Mouse (Mus musculus): ENCODE measurements around the gene Pknox2.

Gene Pknox2

DNA sequence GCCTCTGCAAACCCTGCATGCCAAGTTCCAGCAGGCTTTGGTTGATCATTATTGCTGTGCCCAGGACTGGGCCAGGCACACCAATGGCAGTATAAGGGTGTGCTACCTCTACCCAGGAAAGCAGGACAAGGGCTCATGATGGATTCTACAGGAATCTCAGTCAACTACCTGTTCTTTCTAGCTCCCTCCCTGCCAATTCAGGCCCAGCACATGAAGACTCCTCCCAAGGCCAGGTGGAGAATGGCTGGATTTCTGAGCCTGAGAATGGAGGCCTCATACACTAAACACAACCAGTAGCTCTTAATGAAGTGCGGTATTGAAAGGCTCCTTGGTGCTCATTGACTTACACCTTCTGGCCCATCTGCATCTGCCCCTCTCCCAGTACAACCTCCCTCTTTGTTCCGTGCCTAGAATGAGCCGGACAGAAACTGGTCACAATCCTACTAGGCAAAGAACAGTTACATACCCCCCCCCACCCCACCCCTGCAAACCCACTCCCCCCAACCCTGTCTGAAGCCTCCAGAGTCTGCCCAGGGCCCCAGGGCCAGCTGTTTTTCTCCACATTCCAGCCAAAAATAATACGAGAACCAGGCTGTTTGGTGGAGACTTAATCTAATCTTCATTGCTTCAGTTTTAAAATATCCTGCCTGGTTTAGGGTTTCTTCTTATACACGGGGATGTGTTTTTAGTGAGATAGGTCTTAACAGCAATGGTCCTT is 6.6 kb downstream of the Pknox2 start:
- DNase-seq (ENCODE audit: low spot score in 2 of 2) = no peak

DNA sequence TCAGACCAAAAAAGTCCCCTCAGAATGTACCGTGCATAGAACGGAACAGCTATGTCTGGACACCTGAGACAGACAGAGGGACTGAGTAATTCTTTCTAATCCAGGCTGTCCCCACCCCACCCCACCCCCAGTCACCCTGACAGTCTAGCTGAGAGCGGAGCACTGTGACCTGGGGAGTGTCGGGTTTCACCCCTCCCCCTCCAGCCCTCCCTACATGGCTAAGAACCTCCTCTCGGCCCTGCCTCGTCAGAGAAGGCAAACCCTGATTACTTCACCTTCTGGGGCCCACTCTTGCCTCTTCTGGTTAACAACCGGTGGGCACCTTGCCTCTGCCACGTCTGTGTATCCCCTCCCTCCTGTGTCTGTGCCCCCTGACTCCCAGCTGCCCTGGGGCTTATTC is 7.7 kb downstream of the Pknox2 start:
- DNase-seq (ENCODE audit: low spot score in 2 of 2) = no peak

DNA sequence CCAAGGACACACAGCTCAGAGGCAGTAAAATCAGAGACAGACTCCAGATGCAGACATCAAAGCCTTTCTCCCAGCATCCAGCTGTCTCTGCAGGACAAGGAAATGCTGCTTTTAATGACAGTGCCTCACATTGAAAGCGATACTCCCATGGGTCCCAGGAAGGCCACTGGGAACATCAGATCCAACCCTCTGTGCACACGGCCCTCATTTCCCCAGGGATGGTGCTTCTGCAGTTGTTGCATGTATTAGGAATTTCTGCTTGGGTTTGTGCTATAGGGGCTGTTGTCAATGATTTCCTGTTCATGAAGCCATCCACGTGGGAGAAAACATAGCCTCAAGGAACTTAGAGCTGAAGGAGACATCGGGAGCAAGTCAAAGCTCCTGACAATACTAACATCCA is 8.3 kb downstream of the Pknox2 start:
- no peak for DNase-seq (ENCODE audit: low spot score in 2 of 2)

DNA sequence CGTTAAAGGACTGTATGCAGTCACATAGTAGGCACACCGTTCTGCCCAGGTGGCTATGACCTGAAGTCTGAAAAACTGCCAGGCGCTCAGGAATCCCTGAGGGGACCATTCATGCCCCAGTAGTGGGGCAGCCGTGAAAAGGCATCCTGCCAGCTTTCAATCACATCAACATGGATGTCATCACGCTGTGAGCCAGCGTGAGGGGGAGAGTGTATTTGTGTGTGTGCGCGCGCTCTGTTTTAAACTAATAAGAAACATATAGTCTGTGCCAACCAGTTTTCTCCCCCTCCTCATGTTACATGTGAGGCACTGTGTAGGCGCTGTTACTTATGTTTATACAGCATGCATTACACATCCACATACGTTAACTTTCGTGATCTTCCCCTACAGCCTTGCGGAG is 10.9 kb downstream of the Pknox2 start:
- no peak for DNase-seq (ENCODE audit: low spot score in 2 of 2)

DNA sequence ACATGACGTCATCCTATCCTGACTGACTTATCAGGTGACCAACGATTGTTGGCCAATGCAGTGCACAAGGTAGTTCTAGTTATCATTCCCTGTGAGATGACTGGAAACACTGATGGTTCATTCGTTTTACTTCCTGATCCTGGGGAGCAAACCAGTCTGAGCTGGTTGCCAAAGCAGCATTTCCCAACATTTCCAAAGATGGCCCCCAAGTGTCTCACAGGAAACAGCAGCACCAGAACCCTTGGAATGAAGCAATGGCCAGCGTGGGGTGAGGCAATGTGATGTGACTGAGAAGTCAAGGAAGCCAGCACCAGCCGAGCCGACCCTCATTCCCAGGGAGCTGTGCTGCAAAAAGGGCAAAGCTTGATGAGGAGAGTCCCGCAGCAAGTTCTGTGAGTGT is 13.7 kb downstream of the Pknox2 start:
- no peak for DNase-seq (ENCODE audit: low spot score in 2 of 2)

DNA sequence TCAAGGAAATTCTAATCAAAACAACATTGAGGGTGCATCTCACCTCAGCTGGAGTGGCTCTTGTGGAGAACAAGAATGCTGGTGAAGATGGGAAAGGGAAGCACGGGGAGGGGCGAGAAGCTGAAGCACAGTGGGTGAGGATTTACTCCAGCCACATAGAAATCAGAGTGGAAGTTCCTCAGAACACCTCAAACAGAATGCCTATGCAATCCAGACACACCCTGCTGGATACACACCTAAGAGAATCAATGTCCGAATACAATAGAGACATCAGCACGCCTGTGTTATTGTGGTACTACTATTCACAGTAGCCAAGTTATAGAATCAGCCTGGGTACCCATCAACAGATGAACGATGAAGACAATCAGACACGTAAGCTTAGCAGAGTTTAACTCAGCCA is 18.2 kb downstream of the Pknox2 start:
- no peak for DNase-seq (ENCODE audit: low spot score in 2 of 2)

DNA sequence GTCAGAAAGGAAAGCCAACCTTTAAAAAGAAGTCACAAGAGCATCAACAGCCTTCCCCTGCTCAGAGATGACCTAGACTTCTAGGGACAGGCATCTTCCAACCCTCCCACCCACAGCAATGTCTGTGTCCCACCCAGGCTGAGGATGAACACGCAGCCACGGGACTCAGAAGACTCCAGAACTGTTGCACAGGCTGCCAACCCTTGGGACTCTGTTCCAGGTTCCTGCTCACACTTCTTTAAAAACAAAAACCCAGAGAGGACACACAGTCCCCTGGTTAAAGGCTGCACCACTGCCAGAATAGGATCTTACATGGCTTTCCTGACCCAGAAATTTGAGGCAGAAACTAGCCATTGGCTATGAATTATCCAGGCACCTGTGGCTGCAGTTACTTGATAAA is 21.0 kb downstream of the Pknox2 start:
- no peak for DNase-seq (ENCODE audit: low spot score in 2 of 2)

DNA sequence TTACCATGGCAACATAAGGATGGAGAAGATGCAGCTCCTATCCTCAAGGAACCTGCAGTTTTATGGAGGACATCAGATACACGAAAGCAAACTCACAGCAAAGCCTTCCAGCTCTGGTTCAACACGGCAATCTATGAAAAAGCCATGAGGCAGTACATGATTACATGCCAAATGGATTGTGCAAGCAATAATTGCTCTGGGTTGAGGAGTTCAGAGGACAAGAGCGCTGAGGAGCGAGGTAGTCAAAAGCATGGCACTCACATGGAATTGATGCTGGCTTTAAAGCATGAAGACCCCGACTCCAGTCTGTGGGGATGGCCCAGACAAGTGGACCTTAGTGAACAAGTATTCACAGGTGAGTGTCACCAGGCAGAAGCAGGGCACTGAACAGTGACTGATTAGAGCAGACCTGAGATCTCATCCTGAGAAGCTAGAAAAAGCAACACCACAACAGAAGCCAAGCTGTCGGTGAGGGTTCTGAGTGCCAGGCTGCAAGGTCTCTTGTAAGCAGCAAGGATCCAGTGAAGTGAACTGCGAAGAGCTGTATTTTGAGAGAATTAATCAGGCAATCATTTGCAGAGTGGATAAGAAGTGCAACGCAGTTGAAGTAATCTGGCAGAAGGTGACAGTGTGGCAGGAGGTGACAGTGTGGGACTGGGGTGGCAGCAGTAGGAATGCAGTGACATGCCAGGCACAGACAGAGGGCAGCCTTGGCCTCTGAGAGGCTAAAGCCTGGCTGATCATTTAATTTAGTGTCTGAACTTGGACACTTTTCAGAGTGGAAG is 22.3 kb downstream of the Pknox2 start:
- DNase-seq (ENCODE audit: low spot score in 2 of 2) = no peak

DNA sequence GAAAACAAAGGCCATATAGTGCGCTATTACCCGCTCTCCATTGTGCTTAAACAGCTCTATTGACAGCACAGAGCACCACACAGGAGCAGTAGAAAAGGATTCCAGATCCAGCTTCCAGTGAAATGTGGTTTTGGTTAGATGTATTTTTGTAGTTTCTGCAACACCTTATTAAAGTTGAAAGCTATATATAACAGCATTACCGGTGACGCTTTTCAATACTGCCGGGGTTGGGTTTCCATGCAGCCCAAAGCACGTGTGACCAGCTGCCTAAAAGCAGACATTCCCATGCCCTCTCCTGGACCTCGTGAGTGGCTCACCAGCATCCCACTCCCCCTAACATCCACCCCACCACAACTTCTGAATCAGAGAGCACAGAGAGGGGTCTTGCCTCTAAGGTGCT is 23.8 kb downstream of the Pknox2 start:
- DNase-seq (ENCODE audit: low spot score in 2 of 2) = no peak

DNA sequence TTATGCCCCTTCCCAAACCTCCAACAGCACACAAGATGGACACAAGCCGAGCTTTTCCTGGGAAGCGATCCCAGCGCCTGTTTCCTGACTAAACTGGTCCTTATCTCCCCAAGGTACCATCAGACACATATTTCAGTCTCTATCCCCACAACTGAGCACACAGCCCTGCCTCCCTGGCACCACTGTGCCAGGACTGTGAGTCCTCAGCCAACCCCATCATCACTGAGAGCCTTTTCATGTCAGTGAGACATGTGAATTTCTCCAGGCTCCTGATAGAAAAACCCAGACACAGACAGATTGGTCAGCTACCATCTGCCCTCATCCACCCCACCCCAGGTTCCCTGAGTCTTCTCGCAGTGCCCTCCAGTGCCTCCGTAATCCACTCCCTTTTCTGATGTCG is 24.2 kb downstream of the Pknox2 start:
- DNase-seq (ENCODE audit: low spot score in 2 of 2) = no peak

DNA sequence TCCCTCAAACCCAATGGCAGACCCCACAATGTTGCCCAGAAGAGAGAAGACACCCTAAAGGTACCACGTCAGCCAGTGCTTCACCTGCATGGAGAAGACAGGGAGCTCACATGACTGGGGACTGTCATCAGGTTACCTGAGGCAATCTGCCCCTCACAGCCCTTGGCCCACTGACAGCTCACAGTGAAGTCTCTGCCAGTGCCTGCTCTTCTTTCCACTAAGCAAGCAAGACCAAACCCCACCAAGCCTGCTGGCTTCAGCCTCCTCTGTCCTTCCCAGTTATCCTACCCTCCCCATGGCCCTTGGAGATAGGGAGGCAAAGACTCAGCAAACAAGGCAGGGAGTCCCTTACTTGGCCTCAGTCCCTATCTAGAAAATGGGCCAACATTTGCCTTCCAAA is 24.8 kb downstream of the Pknox2 start:
- DNase-seq (ENCODE audit: low spot score in 2 of 2) = no peak

DNA sequence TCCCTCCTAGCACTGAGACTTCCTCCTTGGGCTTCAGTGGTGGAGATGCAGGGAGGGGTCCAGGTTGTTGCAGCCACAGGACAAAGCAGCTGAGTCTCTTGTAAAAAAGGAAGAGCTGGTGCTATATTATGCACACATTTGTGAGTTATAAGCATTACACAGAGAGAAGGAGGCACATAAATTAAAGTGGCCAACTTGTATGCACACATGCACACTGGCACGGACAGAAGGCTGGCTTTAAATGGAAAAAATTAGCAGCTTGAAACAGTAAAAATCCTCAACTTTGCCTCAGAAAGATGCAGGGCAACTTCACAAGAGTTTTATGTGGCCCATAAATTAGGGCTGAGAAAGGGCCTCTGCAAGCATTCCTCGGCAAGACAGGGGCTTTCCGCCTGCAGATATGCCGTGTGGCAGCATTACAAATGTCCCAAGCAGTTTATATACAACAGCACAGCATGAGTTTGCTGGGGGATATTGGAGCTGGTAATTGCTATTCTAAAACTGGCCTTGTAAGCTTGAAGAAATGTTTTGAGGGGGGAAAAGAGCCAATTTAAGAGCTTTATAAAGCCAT is 25.4 kb downstream of the Pknox2 start:
- no peak for DNase-seq (ENCODE audit: low spot score in 2 of 2)

DNA sequence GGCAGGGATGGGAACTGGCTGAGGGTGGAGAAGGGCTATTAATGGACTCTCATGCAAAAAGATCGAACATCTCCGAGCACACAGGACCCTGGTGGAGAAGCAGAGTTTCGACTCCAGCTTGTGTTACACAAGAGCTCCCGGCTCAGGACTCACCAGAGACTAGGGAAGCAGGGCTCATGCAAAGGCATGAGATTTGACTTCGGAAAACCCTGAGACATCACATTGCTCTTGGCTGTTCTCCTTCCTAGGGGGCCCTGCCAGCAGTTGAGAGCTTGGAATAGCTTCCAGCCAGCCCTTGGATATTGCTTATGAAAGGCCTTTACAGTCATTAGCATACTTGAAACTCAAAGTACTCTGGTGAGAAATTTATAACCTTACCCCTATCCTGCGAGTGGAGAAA is 26.4 kb downstream of the Pknox2 start:
- no peak for DNase-seq (ENCODE audit: low spot score in 2 of 2)

DNA sequence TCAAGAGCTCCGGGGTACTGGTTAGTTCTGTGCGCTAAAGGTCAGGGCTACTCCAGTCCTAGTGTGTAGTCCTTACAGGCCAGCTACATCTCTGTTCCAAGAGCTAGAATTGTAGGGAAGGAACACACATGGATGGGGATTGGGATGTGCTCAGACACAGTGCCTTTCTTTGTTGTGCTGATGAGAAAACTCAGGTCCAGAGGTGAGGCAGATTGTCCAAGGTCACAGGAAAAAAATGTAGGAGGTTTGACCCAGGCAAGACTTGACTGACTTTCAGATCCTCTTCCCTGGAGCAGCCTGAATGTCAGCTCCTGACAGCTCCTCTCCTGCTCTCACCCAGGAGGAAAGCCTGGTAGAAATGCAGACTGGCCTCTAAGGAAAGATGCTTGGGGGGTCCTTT is 29.7 kb downstream of the Pknox2 start:
- no peak for DNase-seq (ENCODE audit: low spot score in 2 of 2)

DNA sequence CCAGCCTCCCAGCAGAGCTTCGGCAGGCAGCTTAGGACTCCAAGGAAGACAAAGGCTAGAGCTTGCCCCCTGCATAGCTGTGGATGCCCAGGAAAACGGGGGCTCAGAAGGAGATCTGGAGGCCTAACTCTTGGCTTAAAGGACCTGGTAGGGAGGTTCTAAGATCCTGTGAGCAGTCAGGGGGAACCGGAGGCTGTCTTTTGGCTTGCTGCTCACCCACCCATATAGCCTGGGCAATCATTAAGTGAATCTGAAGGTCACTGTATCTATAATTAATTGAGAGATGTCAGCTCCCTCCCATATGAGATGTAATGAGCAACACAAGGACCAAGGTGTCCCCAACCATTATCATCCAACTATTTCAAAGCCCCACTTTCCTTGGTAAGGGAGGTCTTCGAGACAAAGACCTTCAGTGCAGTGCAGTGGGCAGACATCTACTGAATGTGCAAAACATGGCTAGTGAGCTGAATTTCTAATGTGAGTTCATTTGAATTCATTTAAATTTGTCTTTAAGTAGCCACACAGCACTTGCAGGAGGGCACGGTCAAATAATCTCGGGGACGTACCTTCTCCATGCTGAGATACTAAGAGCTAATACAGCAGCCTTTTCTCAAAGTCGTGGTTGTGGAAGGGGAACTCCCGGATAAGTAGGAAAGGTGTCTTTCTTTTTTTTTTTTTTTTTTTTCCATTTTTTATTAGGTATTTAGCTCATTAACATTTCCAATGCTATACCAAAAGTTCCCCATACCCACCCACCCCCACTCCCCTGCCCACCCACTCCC is 30.4 kb downstream of the Pknox2 start:
- DNase-seq (ENCODE audit: low spot score in 2 of 2) = no peak

DNA sequence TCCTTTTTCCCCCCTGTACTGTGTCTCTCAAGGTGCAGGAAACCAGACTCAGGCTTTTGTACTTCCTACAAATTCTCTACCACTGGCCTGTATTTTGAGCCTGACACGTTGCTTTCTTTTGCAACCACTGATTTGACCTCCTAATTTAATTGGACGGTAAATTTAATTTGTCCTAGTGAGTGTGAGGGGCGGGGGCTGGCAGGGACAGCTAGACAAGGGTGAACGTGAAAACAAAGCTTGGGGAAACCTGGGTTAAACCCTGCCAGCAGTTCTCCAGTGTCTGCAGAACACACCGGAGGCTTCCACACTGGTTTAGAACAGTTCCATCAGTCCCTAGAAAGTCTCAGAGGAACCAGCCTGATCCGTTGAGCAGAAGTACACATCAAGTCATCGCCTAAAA is 31.4 kb downstream of the Pknox2 start:
- DNase-seq (ENCODE audit: low spot score in 2 of 2) = no peak

DNA sequence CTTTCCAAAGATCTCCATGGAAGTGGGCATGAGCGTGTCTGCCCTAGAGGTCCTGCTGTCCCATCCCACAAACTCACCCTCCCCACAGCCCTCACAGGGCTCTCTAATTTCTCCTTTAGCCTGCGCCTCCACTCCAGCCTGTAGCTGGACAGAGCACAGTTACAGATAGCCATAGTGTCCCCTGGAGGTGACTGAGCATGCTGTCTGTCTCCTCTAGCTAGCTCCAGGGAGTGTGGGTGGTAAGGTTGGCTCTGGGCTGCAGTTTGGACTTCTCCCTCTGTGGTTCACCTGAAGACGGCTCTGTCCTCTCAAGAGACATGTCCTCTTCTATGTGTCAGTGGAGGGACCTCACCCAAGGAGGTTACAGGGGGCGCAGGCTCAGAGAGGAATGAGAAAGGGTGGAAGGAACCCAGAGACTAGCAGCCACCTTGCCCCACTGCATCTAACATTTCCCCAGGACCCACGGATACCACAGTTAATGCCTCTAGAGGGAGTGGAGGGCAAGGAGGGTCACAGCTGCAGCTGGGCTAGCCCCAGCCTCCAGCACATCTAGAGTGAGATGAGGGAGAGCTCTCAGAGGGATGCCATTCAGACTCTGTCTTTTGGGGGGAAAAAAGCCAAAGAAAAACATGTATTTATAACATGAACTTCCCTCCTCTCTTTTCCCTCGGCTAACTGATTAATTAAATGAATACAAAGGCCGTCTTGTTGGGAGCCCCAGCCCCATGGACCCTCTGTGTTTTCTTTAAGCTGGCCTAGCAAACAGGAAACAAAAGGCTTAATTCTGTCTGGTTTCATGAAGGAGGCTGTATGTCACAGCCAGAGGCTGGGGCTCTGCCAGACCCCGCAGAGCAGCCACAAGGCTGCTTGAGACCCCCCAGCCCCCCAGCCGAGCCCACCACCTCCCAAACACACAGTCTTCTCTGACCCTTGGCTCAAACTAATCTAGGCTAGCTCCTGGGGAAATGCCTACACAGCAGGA is 32.6 kb downstream of the Pknox2 start:
- no peak for DNase-seq (ENCODE audit: low spot score in 2 of 2)

DNA sequence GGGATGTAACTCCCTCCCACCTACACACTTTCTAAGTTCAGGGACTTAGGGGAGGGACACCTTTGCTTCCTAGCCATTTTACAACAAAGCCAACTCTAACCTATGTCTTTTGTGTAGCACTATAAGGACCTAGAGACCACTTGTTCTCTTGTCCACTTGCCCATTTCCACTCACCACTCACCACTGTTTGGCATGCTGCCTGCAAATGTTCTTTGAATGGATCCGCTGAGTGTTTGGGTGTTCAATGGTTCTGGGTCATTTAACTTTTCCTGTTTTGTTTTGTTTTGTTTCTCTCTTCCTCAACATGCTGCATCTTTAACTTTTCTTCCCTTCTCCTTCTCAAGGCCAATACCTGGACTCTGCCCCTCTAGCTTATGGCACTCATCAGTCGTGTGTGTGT is 39.7 kb downstream of the Pknox2 start:
- no peak for DNase-seq (ENCODE audit: low spot score in 2 of 2)

DNA sequence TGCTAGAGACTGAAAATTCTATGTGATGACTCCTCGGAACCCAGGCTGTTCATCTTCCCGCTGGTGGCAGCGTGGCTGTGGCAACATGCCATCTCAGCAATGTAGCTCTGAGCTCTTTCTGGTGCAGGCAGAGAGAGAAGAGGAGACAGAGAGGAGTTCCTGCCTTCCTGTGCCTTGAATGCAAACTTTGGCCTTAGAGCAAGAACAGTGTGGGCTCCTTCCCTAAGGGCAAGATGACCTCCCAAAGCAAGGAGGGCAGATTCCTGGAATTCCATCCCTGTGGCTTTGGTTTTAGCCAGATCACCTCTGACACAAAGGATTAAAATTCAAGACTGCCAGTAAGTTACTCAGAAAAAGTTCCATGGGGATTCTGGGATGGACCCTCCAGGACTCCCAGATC is 40.4 kb downstream of the Pknox2 start:
- no peak for DNase-seq (ENCODE audit: low spot score in 2 of 2)

DNA sequence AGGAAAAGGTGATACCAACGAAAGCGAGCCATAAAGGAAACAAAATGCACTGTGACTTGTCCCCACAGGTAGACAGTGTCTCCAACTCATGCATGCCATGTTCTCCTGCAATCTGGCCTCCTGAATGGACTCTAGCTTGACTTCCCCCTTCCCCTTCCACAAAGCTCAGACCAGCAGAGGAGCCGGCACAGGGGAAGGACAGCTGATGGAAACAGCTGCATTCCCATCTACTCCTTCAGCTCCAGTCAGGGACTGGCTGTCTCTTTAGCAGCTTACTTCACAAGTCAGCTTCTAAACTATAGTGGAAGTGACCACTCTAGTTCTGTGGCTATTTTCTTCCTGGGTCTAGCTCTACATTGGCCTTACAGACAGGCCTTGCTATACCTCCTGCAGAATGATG is 43.0 kb downstream of the Pknox2 start:
- no peak for DNase-seq (ENCODE audit: low spot score in 2 of 2)

DNA sequence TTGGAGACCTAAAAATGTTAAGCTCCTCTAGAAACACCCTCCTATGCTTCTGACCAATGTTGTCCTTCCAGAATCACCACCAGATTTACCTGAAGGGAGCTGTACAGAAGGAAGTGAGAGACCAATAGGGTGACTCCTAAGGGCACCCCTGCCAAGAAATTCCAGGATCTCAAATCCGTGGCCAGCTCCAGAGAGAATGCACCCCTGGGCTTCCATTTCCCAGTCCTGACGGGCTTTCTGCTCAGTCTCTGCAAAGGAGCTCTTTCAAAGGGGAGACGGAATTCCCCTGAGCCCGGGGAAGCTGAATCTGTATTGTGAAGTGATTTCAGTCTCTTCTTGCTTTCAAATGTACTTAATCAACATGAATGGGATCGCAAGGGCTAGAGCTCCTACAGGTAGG is 43.4 kb downstream of the Pknox2 start:
- DNase-seq (ENCODE audit: low spot score in 2 of 2) = no peak

Measured in thymus, postnatal 10 days (tissue).